Mouse (Mus musculus) lung, postnatal 0 days (tissue): ENCODE measurements around the gene Tcp1. TPM values are rescaled to one million over a fixed set of nuclear protein-coding genes. Genes with fewer than 3 reads are reported as not detected.
"Not testable (repeated sequence)": the region's sequence is repeated elsewhere in the genome, so short reads cannot be mapped to it uniquely, and the experiment has no call there.

Source experiments
- ATAC-seq: fragments of 200-750 bp; cut with Nextera tagmentation; 2 replicates; pipeline ENCODE4 v1.8.0; 2017; ENCODE audit warnings: moderate library complexity
- DNase-seq: peaks from one replicate; pipeline ENCODE4 v3.0.0-alpha.2; 2016; ENCODE audit warnings: low spot score
- H3K27ac ChIP-seq: fragments of 300-500 bp; sonication (generic); 2 replicates; pipeline ENCODE4 v1.5.1; 2014; ENCODE audit warnings: antibody characterized with exemption, mild to moderate bottlenecking, low read length, mixed read lengths
- H3K27me3 ChIP-seq: fragments of 300-500 bp; sonication (generic); replicated peaks from 2 replicates; pipeline ENCODE4 v1.6.1; 2014; ENCODE audit warnings: low read length, mixed read lengths; ENCODE audit not compliant: insufficient read depth
- H3K36me3 ChIP-seq: fragments of 300-500 bp; sonication (generic); 2 replicates; pipeline ENCODE4 v1.6.1; 2014; ENCODE audit warnings: low read length, mixed read lengths; ENCODE audit not compliant: insufficient read depth
- H3K4me1 ChIP-seq: fragments of 300-500 bp; sonication (generic); 2 replicates; pipeline ENCODE4 v1.6.1; 2014; ENCODE audit warnings: antibody characterized with exemption, low read depth, low read length, mixed read lengths; ENCODE audit not compliant: insufficient read depth
- H3K4me2 ChIP-seq: fragments of 300-500 bp; sonication (generic); replicated peaks from 2 replicates; pipeline ENCODE4 v1.6.1; 2014; ENCODE audit warnings: low read depth, mild to moderate bottlenecking, low read length, moderate library complexity, mixed read lengths
- H3K4me3 ChIP-seq: fragments of 300-500 bp; sonication (generic); 2 replicates; pipeline ENCODE4 v1.5.1; 2014; ENCODE audit warnings: low read depth, low read length
- H3K9ac ChIP-seq: fragments of 300-500 bp; sonication (generic); replicated peaks from 2 replicates; pipeline ENCODE4 v1.6.1; 2014; ENCODE audit warnings: low read depth, mild to moderate bottlenecking
- H3K9me3 ChIP-seq: fragments of 300-500 bp; sonication (generic); 2 replicates; pipeline ENCODE4 v1.6.1; 2016; ENCODE audit warnings: low read length, mixed read lengths
- CTCF ChIP-seq: IDR thresholded peaks from 2 replicates; pipeline ENCODE4 v1.5.1; 2016; ENCODE audit warnings: antibody characterized with exemption, mild to moderate bottlenecking
- EP300 ChIP-seq: IDR thresholded peaks from 2 replicates; pipeline ENCODE4 v1.6.1; 2016; ENCODE audit warnings: antibody characterized with exemption, mild to moderate bottlenecking, control low read depth
- WGBS: fragments of 180-500 bp; shearing (Covaris S2); extraction: QIAGEN DNeasy Blood & Tissue Kit; methylation state at CpG from one replicate; pipeline ENCODE4 v1.1.7; 2014; 5-methylcytosine and 5-hydroxymethylcytosine counted together
- polyA plus RNA-seq: library from polyadenylated mRNA; unstranded; fragments of >200 nt; fragmentation: Nextera tagmentation; extraction: Ambion mirVana; gene quantifications from 2 replicates; pipeline ENCODE4 v1.2.1, GENCODE M21; 2015

Gene Tcp1
- polyA plus RNA-seq, 1 experiment from 2014 or later, result 155 TPM

- no peak for DNase-seq
- H3K9ac ChIP-seq, result no peak overlapping the region
- no peak overlapping the region for H3K4me2 ChIP-seq
- H3K27me3 ChIP-seq, result no peaks in the 10 kb centered on the region
- no peak overlapping the region for H3K27ac ChIP-seq
- H3K36me3 ChIP-seq, result no peaks in the 10 kb centered on the region
- no peaks in the 10 kb centered on the region for H3K9me3 ChIP-seq
- no peak for ATAC-seq
- TF ChIP-seq EP300 (no peak), CTCF (no peak)
- no peak overlapping the region for H3K4me3 ChIP-seq
- H3K4me1 ChIP-seq, result no peaks in the 10 kb centered on the region
- WGBS, result 84% methylated on average over 5 of the region's 5 CpGs
These were observed 17.8 kb upstream of the Tcp1 start for GRCm38 (mm10) chr17:12897674-12898073.

DNA sequence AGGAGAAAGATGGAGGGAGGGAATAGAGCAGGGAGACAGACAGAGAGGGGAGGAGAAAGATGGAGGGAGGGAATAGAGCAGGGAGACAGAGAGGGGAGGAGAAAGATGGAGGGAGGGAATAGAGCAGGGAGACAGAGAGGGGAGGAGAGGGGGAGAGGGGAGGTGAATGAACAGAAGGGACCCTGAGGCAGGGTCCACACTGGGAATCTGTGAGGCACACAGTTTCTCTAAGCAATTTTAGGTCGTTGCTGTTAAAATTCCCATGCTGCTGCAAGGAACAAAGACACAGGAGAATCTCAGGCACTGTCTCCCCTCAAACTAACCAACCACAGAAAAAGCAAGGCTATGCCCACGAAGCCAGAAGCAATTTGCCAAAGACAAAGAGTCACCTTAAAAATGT is 16.9 kb upstream of the Tcp1 start:
- WGBS, result 59% methylated on average over 2 of the region's 2 CpGs

GRCm38 (mm10) chr17:12902291-12902690 is 13.2 kb upstream of the Tcp1 start:
- Histone ChIP-seq H3K4me2 (no peak overlapping the region), H3K4me3 (no peak overlapping the region), H3K27me3 (no peaks in the 10 kb centered on the region), H3K9ac (no peak overlapping the region), H3K36me3 (no peaks in the 10 kb centered on the region), H3K4me1 (no peaks in the 10 kb centered on the region; the same call in 1 of the 2 replicates), H3K9me3 (no peaks in the 10 kb centered on the region), H3K27ac (peak overlapping the region; percentile 61; the same call in 1 of the 2 replicates)
- DNase-seq (peak; percentile 30), ATAC-seq (peak; percentile 32)
- WGBS, result 77% methylated on average over 6 of the region's 6 CpGs
- no peak for TF ChIP-seq CTCF
- no peak for TF ChIP-seq EP300

More for the DNA sequence above, 16.9 kb upstream of the Tcp1 start:
- H3K4me1 ChIP-seq, DNase-seq, H3K27ac ChIP-seq, ATAC-seq, H3K27me3 ChIP-seq, H3K36me3 ChIP-seq, H3K9ac ChIP-seq, H3K4me3 ChIP-seq, H3K4me2 ChIP-seq, H3K9me3 ChIP-seq: not testable (repeated sequence)

DNA sequence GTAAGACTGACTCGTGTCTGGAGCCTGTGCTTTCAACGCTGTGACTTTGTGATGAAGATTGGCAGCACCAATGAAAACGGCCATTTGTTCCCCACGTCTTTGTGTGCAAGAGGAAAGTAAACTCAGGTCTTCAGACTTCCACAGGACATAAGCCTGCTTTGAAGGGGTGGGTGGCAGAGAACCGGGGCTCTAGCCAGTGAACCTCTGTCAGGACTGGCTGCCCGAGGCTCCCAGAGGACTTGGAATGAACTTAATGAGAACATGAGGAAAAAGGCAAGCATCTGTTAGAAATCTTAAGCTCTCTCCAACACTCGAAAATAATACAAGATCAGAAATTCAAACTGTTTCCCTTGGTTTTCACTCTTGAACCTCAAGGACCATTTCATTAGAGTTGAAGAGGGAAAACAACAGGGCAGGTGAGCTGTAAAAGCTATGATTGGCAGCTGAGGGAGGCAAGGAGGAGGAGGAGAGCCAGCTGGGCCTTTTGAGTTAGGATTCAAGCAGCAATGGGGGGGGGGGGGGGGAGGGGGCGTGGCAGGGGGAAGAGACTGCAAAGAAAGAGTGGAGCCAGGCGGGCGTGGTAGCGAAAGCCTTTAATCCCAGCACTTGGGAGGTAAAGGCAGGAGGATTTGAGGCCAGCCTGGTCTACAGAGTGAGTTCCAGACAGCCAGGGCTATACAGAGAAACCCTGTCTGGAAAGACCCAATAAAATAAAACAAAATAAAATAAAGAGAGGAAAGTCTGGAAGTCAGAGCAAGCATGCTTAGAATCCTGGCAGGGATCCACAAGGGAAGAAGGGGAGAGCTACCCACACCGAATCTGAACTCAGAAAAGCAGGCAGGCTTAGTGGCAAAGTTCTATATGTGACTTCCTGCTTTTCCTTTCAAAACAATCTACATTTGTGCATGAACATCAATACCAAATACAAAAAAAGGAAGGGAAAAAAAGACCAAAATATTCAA is 11.8 kb upstream of the Tcp1 start:
- WGBS, result 51% methylated on average over 11 of the region's 12 CpGs
- H3K36me3 ChIP-seq, result no peaks in the 10 kb centered on the region
- H3K4me3 ChIP-seq, result no peak overlapping the region
- no peaks in the 10 kb centered on the region for H3K9me3 ChIP-seq
- no peaks in the 10 kb centered on the region; the same call in 1 of the 2 replicates for H3K4me1 ChIP-seq
- ATAC-seq (peak; percentile 91), DNase-seq (peak; percentile 91)
- H3K9ac ChIP-seq, result no peak overlapping the region
- H3K4me2 ChIP-seq, result no peak overlapping the region
- no peaks in the 10 kb centered on the region for H3K27me3 ChIP-seq
- TF ChIP-seq CTCF, result no peak
- TF ChIP-seq EP300, result no peak
- H3K27ac ChIP-seq, result peak overlapping the region; percentile 61

DNA sequence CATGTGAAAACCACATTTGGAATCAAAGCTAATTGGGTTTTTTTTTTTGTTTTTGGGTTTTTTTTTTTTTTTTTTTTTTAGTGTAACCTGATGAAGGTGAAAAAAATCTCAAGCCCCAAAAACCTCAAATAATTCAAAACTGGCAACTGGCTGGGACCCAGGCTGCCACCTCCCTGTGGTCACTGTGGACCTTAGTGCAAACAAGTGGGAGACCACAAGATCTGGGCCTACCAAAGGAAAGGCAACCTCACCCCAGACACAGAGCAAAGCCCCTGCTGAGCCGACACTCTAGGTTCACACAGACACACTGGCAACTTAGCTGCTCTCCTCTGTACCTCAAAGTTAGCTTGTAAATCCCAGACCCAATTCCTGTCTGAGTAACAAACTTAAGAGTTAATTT is 11.2 kb upstream of the Tcp1 start:
- no peak overlapping the region for H3K4me2 ChIP-seq
- TF ChIP-seq CTCF, result no peak
- no peak for TF ChIP-seq EP300
- DNase-seq (no peak), ATAC-seq (no peak)
- no peaks in the 10 kb centered on the region; the same call in 1 of the 2 replicates for H3K4me1 ChIP-seq
- H3K27me3 ChIP-seq, result no peaks in the 10 kb centered on the region
- 81% methylated on average over 1 of the region's 1 CpGs for WGBS
- no peak overlapping the region for H3K9ac ChIP-seq
- no peak overlapping the region for H3K4me3 ChIP-seq
- no peaks in the 10 kb centered on the region for H3K36me3 ChIP-seq
- no peak overlapping the region for H3K27ac ChIP-seq
- H3K9me3 ChIP-seq, result no peaks in the 10 kb centered on the region

DNA sequence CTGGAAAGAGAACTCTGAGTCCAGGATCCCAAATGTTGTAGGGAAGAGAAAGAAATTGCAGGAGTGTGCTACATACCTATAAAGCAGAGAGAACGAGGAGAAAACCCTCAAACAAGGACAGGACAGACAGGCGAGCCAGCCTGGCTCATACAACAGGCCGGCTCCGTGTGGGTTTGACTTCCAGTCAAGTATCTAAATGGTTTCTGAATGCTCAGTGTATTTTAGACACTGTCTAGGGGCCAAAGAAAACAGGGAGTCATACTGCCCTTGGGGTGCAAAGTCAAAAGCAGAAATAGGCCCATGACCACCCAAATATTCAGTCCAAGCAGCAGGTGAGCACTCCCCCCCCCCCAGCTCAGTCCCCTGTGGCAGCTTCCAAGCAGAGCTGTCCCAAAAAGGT is 9.7 kb upstream of the Tcp1 start:
- ATAC-seq (no peak), DNase-seq (no peak)
- Histone ChIP-seq H3K9ac (no peak overlapping the region), H3K4me2 (no peak overlapping the region), H3K4me3 (no peak overlapping the region), H3K27me3 (no peaks in the 10 kb centered on the region), H3K36me3 (peaks cover 2% of the 10 kb centered on the region), H3K9me3 (no peaks in the 10 kb centered on the region), H3K27ac (no peak overlapping the region), H3K4me1 (no peaks in the 10 kb centered on the region; the same call in 1 of the 2 replicates)
- WGBS, result 82% methylated on average over 4 of the region's 4 CpGs
- TF ChIP-seq EP300, result no peak
